Mouse (Mus musculus): ENCODE results near the gene Pole3. TPM values are rescaled to one million over a fixed set of nuclear protein-coding genes. Genes with fewer than 3 reads are reported as not detected.

Pole3 gene
- total and polyA plus RNA-seq, 3 experiments, result 32.1 to 87.5 (median 69.8) TPM

- DNase-seq (ENCODE audit: extremely low read depth), result no peak
- H3K9ac ChIP-seq (ENCODE audit: insufficient read depth, low read depth), result 0 out of 2 replicates have a peak overlapping the region, but pooled peaks have one; percentile 89
- peaks cover 4 to 26% of the 10 kb centered on the region in 2 experiments for H3K36me3 ChIP-seq (replicated peaks in 1 of 2; ENCODE audit: control insufficient read depth in 1 of 2, insufficient read depth in 1 of 2, low read length in 1 of 2)
- H3K4me1 ChIP-seq (ENCODE audit: control insufficient read depth in 1 of 2, insufficient read depth in 2 of 2), result peaks cover 12 to 56% of the 10 kb centered on the region in 2 experiments
- H3K27me3 ChIP-seq (replicated peaks), result no peaks in the 10 kb centered on the region
- no peak overlapping the region for H3K27ac ChIP-seq (ENCODE audit: insufficient read depth, low read depth)
- no peak overlapping the region for H3K4me2 ChIP-seq (ENCODE audit: insufficient read depth, low read depth, poor library complexity, severe bottlenecking)
- dilution Hi-C loops (cut with MboI; ENCODE audit: extremely low pct_ligation_motif_present, extremely low pct_unique_long_range_greater_than_20kb, low sequenced_read_pairs), result no loop called here
- in situ Hi-C loops (cut with MboI; ENCODE audit: low pct_ligation_motif_present, low pct_unique_long_range_greater_than_20kb, low sequenced_read_pairs), result no loop called here
- no peak overlapping the region for H3K4me3 ChIP-seq (replicated peaks in 1 of 3; ENCODE audit: low read depth in 2 of 3, low read length in 2 of 3, poor library complexity in 1 of 3)
- no peak for TF ChIP-seq JUND (conservative IDR thresholded peaks at IDR 0.05; ENCODE audit: low read depth, low read length)
- TF ChIP-seq MAFK (IDR thresholded peaks at IDR 0.05; ENCODE audit: insufficient replicate concordance, low read length), result no peak
- no peak for TF ChIP-seq KAT2A (IDR thresholded peaks at IDR 0.05; ENCODE audit: insufficient replicate concordance, low read length)
- no peak for TF ChIP-seq SIN3A (IDR thresholded peaks at IDR 0.05; ENCODE audit: low read length)
- TF ChIP-seq CHD1 (IDR thresholded peaks at IDR 0.05; ENCODE audit: low read depth, low read length), result 0 out of 2 replicates have a peak, but pooled peaks have one; percentile 56
- no peak for TF ChIP-seq ELF1 (IDR thresholded peaks at IDR 0.05; ENCODE audit: low read depth, low read length)
- no peak for TF ChIP-seq POLR2A (IDR thresholded peaks at IDR 0.05; ENCODE audit: low read depth, low read length)
- 0 out of 2 replicates have a peak, but pooled peaks have one; percentile 31 for TF ChIP-seq TBP (conservative IDR thresholded peaks at IDR 0.05; ENCODE audit: low read depth, low read length)
- no peak for TF ChIP-seq MAX (IDR thresholded peaks at IDR 0.05; ENCODE audit: low read length)
- TF ChIP-seq MXI1 (IDR thresholded peaks at IDR 0.05; ENCODE audit: low read depth, low read length), result 0 out of 2 replicates have a peak, but pooled peaks have one; percentile 34
- peak; percentile 40; the same call in 1 of the 2 replicates for TF ChIP-seq POLR2AphosphoS2 (IDR thresholded peaks at IDR 0.05; ENCODE audit: low read depth, low read length)
- no peaks in the 10 kb centered on the region for H3K9me3 ChIP-seq (replicated peaks; ENCODE audit: low read length)
- peaks cover 5% of the 10 kb centered on the region for H3K79me2 ChIP-seq (replicated peaks; ENCODE audit: control insufficient read depth, extremely low read depth, insufficient read depth, poor library complexity, severe bottlenecking)
Observed at GRCm38 (mm10) chr4:62520892-62521400, 3.9 kb downstream of the Pole3 start.

GRCm38 (mm10) chr4:62519849-62520233 lies 5.0 kb downstream of the Pole3 start, which contains the start of gene Alad:
Gene Alad, minus strand, starts transcription at chr4:62519918.
- no peaks in the 10 kb centered on the region for H3K27me3 ChIP-seq (replicated peaks)
- H3K36me3 ChIP-seq (replicated peaks in 1 of 2; ENCODE audit: control insufficient read depth in 1 of 2, insufficient read depth in 1 of 2, low read length in 1 of 2), result peaks cover 4 to 36% of the 10 kb centered on the region in 2 experiments
- H3K79me2 ChIP-seq (replicated peaks; ENCODE audit: control insufficient read depth, extremely low read depth, insufficient read depth, poor library complexity, severe bottlenecking), result peaks cover 5% of the 10 kb centered on the region
- DNase-seq (ENCODE audit: extremely low read depth), result peak; percentile 80
- no peaks in the 10 kb centered on the region for H3K9me3 ChIP-seq (replicated peaks; ENCODE audit: low read length)
- peak within 1 kb of the TSS; percentile 61 to 83 (median 68) for H3K4me3 ChIP-seq (replicated peaks in 1 of 3; ENCODE audit: low read depth in 2 of 3, low read length in 2 of 3, poor library complexity in 1 of 3)
- in situ Hi-C loops (cut with MboI; ENCODE audit: low pct_ligation_motif_present, low pct_unique_long_range_greater_than_20kb, low sequenced_read_pairs), result loop anchor here (10.0 kb wide), 1 partner anchor 175 kb away; no protein-coding TSS in a partner anchor
- dilution Hi-C loops (cut with MboI; ENCODE audit: extremely low pct_ligation_motif_present, extremely low pct_unique_long_range_greater_than_20kb, low sequenced_read_pairs), result no loop called here
- H3K4me1 ChIP-seq (ENCODE audit: control insufficient read depth in 1 of 2, insufficient read depth in 2 of 2), result peaks cover 12 to 58% of the 10 kb centered on the region in 2 experiments
- peak within 1 kb of the TSS; percentile 43 for H3K27ac ChIP-seq (ENCODE audit: insufficient read depth, low read depth)
- H3K9ac ChIP-seq (ENCODE audit: insufficient read depth, low read depth), result peak within 1 kb of the TSS; percentile 89
- H3K4me2 ChIP-seq (ENCODE audit: insufficient read depth, low read depth, poor library complexity, severe bottlenecking), result peak within 1 kb of the TSS; percentile 92
- TF ChIP-seq JUN (IDR thresholded peaks at IDR 0.05; ENCODE audit: insufficient read depth, low read depth, low read length) (no peak), KAT2A (IDR thresholded peaks at IDR 0.05; ENCODE audit: insufficient replicate concordance, low read length) (peak; percentile 40; the same call in 1 of the 2 replicates), MAX (IDR thresholded peaks at IDR 0.05; ENCODE audit: low read length) (peak; percentile 87), MYC (IDR thresholded peaks at IDR 0.05; ENCODE audit: low read depth, low read length) (peak; percentile 93), BHLHE40 (IDR thresholded peaks at IDR 0.05; ENCODE audit: low read depth, low read length) (no peak), POLR2A (IDR thresholded peaks at IDR 0.05; ENCODE audit: low read depth, low read length) (peak; percentile 96), RCOR1 (conservative IDR thresholded peaks at IDR 0.05; ENCODE audit: low read depth, low read length) (no peak), SMC3 (IDR thresholded peaks at IDR 0.05; ENCODE audit: low read depth, low read length) (no peak), HCFC1 (IDR thresholded peaks at IDR 0.05; ENCODE audit: low read depth, low read length) (peak; percentile 69), CHD1 (IDR thresholded peaks at IDR 0.05; ENCODE audit: low read depth, low read length) (no peak), POLR2AphosphoS2 (IDR thresholded peaks at IDR 0.05; ENCODE audit: low read depth, low read length) (peak; percentile 57; the same call in 1 of the 2 replicates), MAFK (IDR thresholded peaks at IDR 0.05; ENCODE audit: insufficient replicate concordance, low read length) (no peak), CHD2 (IDR thresholded peaks at IDR 0.05; ENCODE audit: low read length) (peak; percentile 81), MXI1 (IDR thresholded peaks at IDR 0.05; ENCODE audit: low read depth, low read length) (peak; percentile 99), ZNF384 (IDR thresholded peaks at IDR 0.05; ENCODE audit: low read depth, low read length) (no peak), ZC3H11A (IDR thresholded peaks at IDR 0.05; ENCODE audit: low read depth, low read length) (no peak), EP300 (IDR thresholded peaks at IDR 0.05; ENCODE audit: low read length) (no peak), RAD21 (IDR thresholded peaks at IDR 0.05; ENCODE audit: low read depth, low read length) (no peak), MAZ (IDR thresholded peaks at IDR 0.05; ENCODE audit: low read depth, low read length) (peak; percentile 79; the same call in 1 of the 2 replicates), NRF1 (IDR thresholded peaks at IDR 0.05; ENCODE audit: low read depth, low read length) (peak; percentile 43; the same call in 1 of the 2 replicates), ETS1 (conservative IDR thresholded peaks at IDR 0.05; ENCODE audit: low read depth, low read length) (no peak; the same call in 1 of the 2 replicates), CTCF (conservative IDR thresholded peaks at IDR 0.05 in 1 of 2, IDR thresholded peaks at IDR 0.05 in 1 of 2; ENCODE audit: low read depth in 2 of 2, low read length in 2 of 2) (0 out of 4 replicates have a peak, but pooled peaks of 1 of the 2 experiments have one; percentile 12), UBTF (IDR thresholded peaks at IDR 0.05; ENCODE audit: low read depth, low read length) (no peak), E2F4 (IDR thresholded peaks at IDR 0.05; ENCODE audit: insufficient replicate concordance, low read depth, low read length) (no peak), USF2 (conservative IDR thresholded peaks at IDR 0.05; ENCODE audit: low read depth, low read length) (peak; percentile 5; the same call in 1 of the 2 replicates), PAX5 (IDR thresholded peaks at IDR 0.05; ENCODE audit: low read length) (no peak), ZMIZ1 (IDR thresholded peaks at IDR 0.05; ENCODE audit: low read depth, low read length) (peak; percentile 75)
